Mouse (Mus musculus): ENCODE measurements around the gene Spin1. TPM values are rescaled to one million over a fixed set of nuclear protein-coding genes. Genes with fewer than 3 reads are reported as not detected.
A peak's percentile ranks its signal among the peaks of the same experiment; 100 is the strongest.

Spin1 gene
- total and polyA plus RNA-seq, 2 experiments from 2014 or later, result 158 to 214 TPM

- 1% methylated on average over 26 of the region's 26 CpGs for WGBS
- Histone ChIP-seq H3K9me3 (ENCODE audit: low read length) (no peaks in the 10 kb centered on the region), H3K4me2 (ENCODE audit: low read depth, low read length, poor library complexity, severe bottlenecking) (peak overlapping the region; percentile 79), H3K36me3 (ENCODE audit: insufficient read depth, low read length) (no peaks in the 10 kb centered on the region), H3K27ac (ENCODE audit: low read depth, low read length) (peak overlapping the region; percentile 97), H3K4me3 (ENCODE audit: low read depth, low read length) (peak overlapping the region; percentile 84), H3K27me3 (ENCODE audit: insufficient read depth, low read length) (no peaks in the 10 kb centered on the region), H3K9ac (replicated peaks; ENCODE audit: low read length, poor library complexity, severe bottlenecking) (peak overlapping the region; percentile 100), H3K4me1 (ENCODE audit: insufficient read depth, low read length) (peaks cover 3% of the 10 kb centered on the region; the same call in 1 of the 2 replicates)
- DNase-seq (ENCODE audit: low spot score) (peak; percentile 54), ATAC-seq (ENCODE audit: low FRiP score) (peak; percentile 25)
- TF ChIP-seq CTCF (IDR thresholded peaks at IDR 0.05), result no peak
Measured at GRCm38 (mm10) chr13:51099560-51100232, 984 bp upstream of the Spin1 start.

DNA sequence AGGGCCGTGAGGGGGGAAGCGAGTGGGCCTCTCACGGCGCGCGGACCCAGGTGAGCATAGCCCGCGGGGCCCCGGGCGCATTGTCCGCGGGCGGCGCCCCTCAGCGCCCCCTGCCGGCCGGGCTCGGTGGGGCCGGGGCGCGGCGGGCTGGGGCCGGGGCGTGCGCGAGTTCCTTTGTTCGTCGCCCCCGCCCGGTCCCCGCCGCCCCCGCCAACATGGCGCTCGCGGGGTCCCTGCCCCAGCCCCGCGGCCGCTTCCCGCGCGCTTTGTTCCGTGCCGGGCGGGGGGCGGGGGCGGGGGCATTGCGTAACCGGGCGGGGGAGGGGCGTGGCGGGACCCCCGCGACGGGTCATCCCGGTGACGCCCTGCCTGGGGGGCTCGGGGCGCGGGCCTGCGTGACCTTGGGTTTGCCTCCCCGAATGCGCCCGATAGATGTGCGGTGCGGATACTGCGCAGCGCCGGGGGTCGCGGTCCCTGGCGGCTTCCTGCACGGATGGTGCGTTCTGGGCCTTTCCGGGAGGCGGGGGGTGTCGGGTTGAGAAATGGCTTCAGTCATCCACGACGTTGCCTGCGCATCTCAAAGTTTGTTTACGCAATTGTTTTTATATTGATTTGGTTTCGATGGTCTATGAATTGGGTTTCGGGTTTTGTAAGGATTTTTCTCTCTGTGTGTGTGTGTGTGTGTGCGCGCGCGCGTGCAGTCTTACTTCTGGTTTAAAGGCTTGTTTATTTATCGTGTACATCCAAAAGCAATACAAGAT is 516 bp downstream of the Spin1 start:
- peak; percentile 30; the same call in 1 of the 2 replicates for TF ChIP-seq CTCF (IDR thresholded peaks at IDR 0.05)
- no peaks in the 10 kb centered on the region for H3K9me3 ChIP-seq (ENCODE audit: low read length)
- peak overlapping the region; percentile 100 for H3K9ac ChIP-seq (replicated peaks; ENCODE audit: low read length, poor library complexity, severe bottlenecking)
- DNase-seq (ENCODE audit: low spot score) (peak; percentile 48), ATAC-seq (ENCODE audit: low FRiP score) (peak; percentile 66)
- H3K4me1 ChIP-seq (ENCODE audit: insufficient read depth, low read length), result peaks cover 3% of the 10 kb centered on the region; the same call in 1 of the 2 replicates
- peak overlapping the region; percentile 97 for H3K27ac ChIP-seq (ENCODE audit: low read depth, low read length)
- peak overlapping the region; percentile 79 for H3K4me2 ChIP-seq (ENCODE audit: low read depth, low read length, poor library complexity, severe bottlenecking)
- under 1% methylated on average over 45 of the region's 89 CpGs for WGBS
- no peaks in the 10 kb centered on the region for H3K27me3 ChIP-seq (ENCODE audit: insufficient read depth, low read length)
- H3K4me3 ChIP-seq (ENCODE audit: low read depth, low read length), result peak overlapping the region; percentile 84
- H3K36me3 ChIP-seq (ENCODE audit: insufficient read depth, low read length), result no peaks in the 10 kb centered on the region

- WGBS, result 26% methylated on average over 11 of the region's 11 CpGs
- DNase-seq (ENCODE audit: low spot score) (no peak), ATAC-seq (ENCODE audit: low FRiP score) (no peak)
- peak overlapping the region; percentile 79 for H3K4me2 ChIP-seq (ENCODE audit: low read depth, low read length, poor library complexity, severe bottlenecking)
- H3K4me3 ChIP-seq (ENCODE audit: low read depth, low read length), result peak overlapping the region; percentile 84
- no peak for TF ChIP-seq CTCF (IDR thresholded peaks at IDR 0.05)
- peak overlapping the region; percentile 97 for H3K27ac ChIP-seq (ENCODE audit: low read depth, low read length)
- H3K27me3 ChIP-seq (ENCODE audit: insufficient read depth, low read length), result no peaks in the 10 kb centered on the region
- H3K9me3 ChIP-seq (ENCODE audit: low read length), result no peaks in the 10 kb centered on the region
- H3K4me1 ChIP-seq (ENCODE audit: insufficient read depth, low read length), result peaks cover 3% of the 10 kb centered on the region; the same call in 1 of the 2 replicates
- H3K36me3 ChIP-seq (ENCODE audit: insufficient read depth, low read length), result no peaks in the 10 kb centered on the region
- peak overlapping the region; percentile 100 for H3K9ac ChIP-seq (replicated peaks; ENCODE audit: low read length, poor library complexity, severe bottlenecking)
Measured at GRCm38 (mm10) chr13:51101777-51102132, 1.1 kb downstream of the Spin1 start.

- H3K27me3 ChIP-seq (ENCODE audit: insufficient read depth, low read length), result no peaks in the 10 kb centered on the region
- H3K4me3 ChIP-seq (ENCODE audit: low read depth, low read length), result no peak overlapping the region
- H3K36me3 ChIP-seq (ENCODE audit: insufficient read depth, low read length), result no peaks in the 10 kb centered on the region
- H3K4me1 ChIP-seq (ENCODE audit: insufficient read depth, low read length), result peaks cover 3% of the 10 kb centered on the region; the same call in 1 of the 2 replicates
- ATAC-seq (ENCODE audit: low FRiP score), result no peak
- H3K9me3 ChIP-seq (ENCODE audit: low read length), result no peaks in the 10 kb centered on the region
- DNase-seq (ENCODE audit: low spot score), result no peak
- 83% methylated on average over 9 of the region's 9 CpGs for WGBS
- peak overlapping the region; percentile 79; the same call in 1 of the 2 replicates for H3K4me2 ChIP-seq (ENCODE audit: low read depth, low read length, poor library complexity, severe bottlenecking)
- no peak overlapping the region for H3K27ac ChIP-seq (ENCODE audit: low read depth, low read length)
- TF ChIP-seq CTCF (IDR thresholded peaks at IDR 0.05), result no peak
- H3K9ac ChIP-seq (replicated peaks; ENCODE audit: low read length, poor library complexity, severe bottlenecking), result no peak overlapping the region
Measured at GRCm38 (mm10) chr13:51103111-51103725, 2.5 kb downstream of the Spin1 start.

DNA sequence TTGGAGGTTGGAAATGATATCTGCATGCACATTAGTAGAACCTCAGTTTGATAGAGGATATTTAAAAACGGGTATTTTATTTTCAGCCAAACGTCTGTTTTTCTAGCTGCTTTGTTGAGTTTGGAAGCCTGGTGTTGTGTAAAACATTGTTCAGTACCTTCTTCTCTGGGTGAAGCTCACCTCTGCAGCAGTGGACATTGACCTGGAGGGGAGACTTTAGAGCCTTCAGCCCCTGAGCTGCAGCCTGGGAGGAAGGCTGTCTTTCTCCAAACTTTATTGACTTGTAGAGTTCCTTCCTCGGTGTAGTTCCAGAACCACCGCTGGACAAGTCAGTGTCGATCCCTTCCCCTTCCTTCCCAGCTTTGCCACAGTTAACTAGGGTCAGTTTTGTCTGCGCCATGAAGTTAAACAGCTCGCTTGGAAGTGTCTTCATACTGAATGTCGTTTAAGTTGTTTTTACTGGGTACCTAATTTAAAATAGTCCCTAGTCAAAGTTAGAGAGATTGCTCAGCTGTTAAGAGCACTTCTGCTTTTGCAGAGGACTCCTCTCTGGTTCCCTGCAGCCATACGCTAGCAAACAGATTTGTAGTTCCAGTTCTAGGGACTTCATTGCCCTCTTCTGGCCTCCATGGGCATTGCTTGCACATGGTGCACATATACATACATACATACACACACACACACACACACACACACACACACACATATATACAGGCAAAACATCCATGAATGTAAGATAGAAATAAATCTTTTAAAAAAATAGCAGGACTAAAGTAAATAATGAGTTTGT is 3.4 kb downstream of the Spin1 start:
- Histone ChIP-seq H3K27me3 (ENCODE audit: insufficient read depth, low read length) (no peaks in the 10 kb centered on the region), H3K9me3 (ENCODE audit: low read length) (no peaks in the 10 kb centered on the region), H3K36me3 (ENCODE audit: insufficient read depth, low read length) (no peaks in the 10 kb centered on the region), H3K4me3 (ENCODE audit: low read depth, low read length) (no peak overlapping the region), H3K4me1 (ENCODE audit: insufficient read depth, low read length) (no peaks in the 10 kb centered on the region), H3K9ac (replicated peaks; ENCODE audit: low read length, poor library complexity, severe bottlenecking) (no peak overlapping the region), H3K27ac (ENCODE audit: low read depth, low read length) (no peak overlapping the region), H3K4me2 (ENCODE audit: low read depth, low read length, poor library complexity, severe bottlenecking) (no peak overlapping the region)
- ATAC-seq (ENCODE audit: low FRiP score) (no peak), DNase-seq (ENCODE audit: low spot score) (no peak)
- TF ChIP-seq CTCF (IDR thresholded peaks at IDR 0.05), result peak; percentile 36; the same call in 1 of the 2 replicates
- 97% methylated on average over 9 of the region's 9 CpGs for WGBS

Data from midbrain, postnatal 0 days (tissue).